Mouse (Mus musculus) hindbrain, embryonic 13.5 days (tissue): ENCODE results near the gene Sox5. TPM values are rescaled to one million over a fixed set of nuclear protein-coding genes. Genes with fewer than 3 reads are reported as not detected.

Experiments
- ATAC-seq: fragments of 200-750 bp; cut with Nextera tagmentation; 2 replicates; pipeline ENCODE4 v1.8.0; 2017; ENCODE audit warnings: moderate TSS enrichment; ENCODE audit not compliant: low FRiP score
- H3K27ac ChIP-seq: fragments of 300-500 bp; sonication (generic); 2 replicates; pipeline ENCODE4 v1.5.1; 2015; ENCODE audit warnings: inconsistent platforms, mild to moderate bottlenecking, moderate library complexity
- H3K27me3 ChIP-seq: fragments of 300-500 bp; sonication (generic); 2 replicates; pipeline ENCODE4 v1.6.1; 2015; ENCODE audit warnings: mild to moderate bottlenecking, inconsistent platforms
- H3K36me3 ChIP-seq: fragments of 300-500 bp; sonication (generic); 2 replicates; pipeline ENCODE4 v1.6.1; 2015; ENCODE audit warnings: mild to moderate bottlenecking, inconsistent platforms
- H3K4me1 ChIP-seq: fragments of 300-500 bp; sonication (generic); replicated peaks from 2 replicates; pipeline ENCODE4 v1.6.1; 2015; ENCODE audit warnings: inconsistent platforms
- H3K4me2 ChIP-seq: fragments of 300-500 bp; sonication (generic); 2 replicates; pipeline ENCODE4 v1.6.1; 2015; ENCODE audit warnings: inconsistent platforms, mild to moderate bottlenecking, moderate library complexity
- H3K4me3 ChIP-seq: fragments of 300-500 bp; sonication (generic); 2 replicates; pipeline ENCODE4 v1.5.1; 2015; ENCODE audit warnings: mild to moderate bottlenecking, inconsistent platforms
- H3K9ac ChIP-seq: fragments of 300-500 bp; sonication (generic); 2 replicates; pipeline ENCODE4 v1.6.1; 2015; ENCODE audit warnings: mild to moderate bottlenecking, inconsistent platforms
- H3K9me3 ChIP-seq: fragments of 300-500 bp; sonication (generic); 2 replicates; pipeline ENCODE4 v1.6.1; 2016; ENCODE audit warnings: inconsistent platforms
- WGBS: fragments of 180-500 bp; shearing (Covaris S2); methylation state at CpG from one replicate; pipeline ENCODE4 v1.1.7; 2015; 5-methylcytosine and 5-hydroxymethylcytosine counted together
- polyA plus RNA-seq: library from polyadenylated mRNA; unstranded; fragments of >200 nt; fragmentation: Nextera tagmentation; extraction: Ambion mirVana; gene quantifications from 2 replicates; pipeline ENCODE4 v1.2.1, GENCODE M21; 2015

The Sox5 gene
- polyA plus RNA-seq, 1 experiment from 2014 or later: 27.7 TPM

- no peak overlapping the region for H3K4me3 ChIP-seq
- H3K27ac ChIP-seq: no peak overlapping the region
- H3K9me3 ChIP-seq: no peaks in the 10 kb centered on the region
- peaks cover 12% of the 10 kb centered on the region for H3K4me1 ChIP-seq
- no peak overlapping the region for H3K4me2 ChIP-seq
- H3K36me3 ChIP-seq: no peaks in the 10 kb centered on the region
- no peak overlapping the region for H3K9ac ChIP-seq
- H3K27me3 ChIP-seq: no peaks in the 10 kb centered on the region
- no peak for ATAC-seq
- WGBS: 78% methylated on average over 12 of the region's 12 CpGs
Measured at GRCm38 (mm10) chr6:144105645-144106044, 676.1 kb downstream of the Sox5 start.

- Histone ChIP-seq H3K4me1 (peaks cover 12% of the 10 kb centered on the region), H3K4me2 (no peak overlapping the region), H3K36me3 (no peaks in the 10 kb centered on the region), H3K27me3 (no peaks in the 10 kb centered on the region), H3K27ac (no peak overlapping the region), H3K9ac (no peak overlapping the region), H3K4me3 (no peak overlapping the region), H3K9me3 (no peaks in the 10 kb centered on the region)
- 94% methylated on average over 6 of the region's 6 CpGs for WGBS
- ATAC-seq: no peak
Measured at GRCm38 (mm10) chr6:144103612-144104011, 678.2 kb downstream of the Sox5 start.

- peaks cover 3% of the 10 kb centered on the region; the same call in 1 of the 2 replicates for H3K4me1 ChIP-seq
- no peak overlapping the region for H3K4me3 ChIP-seq
- H3K27me3 ChIP-seq: no peaks in the 10 kb centered on the region
- H3K27ac ChIP-seq: no peak overlapping the region
- H3K9me3 ChIP-seq: no peaks in the 10 kb centered on the region
- no peak overlapping the region for H3K4me2 ChIP-seq
- no peaks in the 10 kb centered on the region for H3K36me3 ChIP-seq
- ATAC-seq: no peak
- H3K9ac ChIP-seq: no peak overlapping the region
- WGBS: 85% methylated on average over 1 of the region's 1 CpGs
Measured at GRCm38 (mm10) chr6:144100852-144101251, 680.9 kb downstream of the Sox5 start.

GRCm38 (mm10) chr6:144098119-144098518, 683.7 kb downstream of the Sox5 start:
- no peaks in the 10 kb centered on the region for H3K27me3 ChIP-seq

GRCm38 (mm10) chr6:144088256-144088655, 693.5 kb downstream of the Sox5 start:
- WGBS: 79% methylated on average over 3 of the region's 3 CpGs
- H3K9me3 ChIP-seq: no peaks in the 10 kb centered on the region

More at GRCm38 (mm10) chr6:144098119-144098518, 683.7 kb downstream of the Sox5 start:
- peaks cover 11% of the 10 kb centered on the region for H3K4me1 ChIP-seq
- no peak for ATAC-seq
- H3K9me3 ChIP-seq: no peaks in the 10 kb centered on the region
- no peak overlapping the region for H3K27ac ChIP-seq
- no peak overlapping the region for H3K4me3 ChIP-seq
- no peak overlapping the region for H3K4me2 ChIP-seq
- H3K36me3 ChIP-seq: no peaks in the 10 kb centered on the region
- no peak overlapping the region for H3K9ac ChIP-seq
- WGBS: 52% methylated on average over 9 of the region's 9 CpGs

GRCm38 (mm10) chr6:144086096-144086810, 695.5 kb downstream of the Sox5 start:
- no peak overlapping the region for H3K9ac ChIP-seq
- H3K27ac ChIP-seq: no peak overlapping the region
- no peaks in the 10 kb centered on the region for H3K36me3 ChIP-seq
- H3K9me3 ChIP-seq: no peaks in the 10 kb centered on the region
- no peaks in the 10 kb centered on the region for H3K4me1 ChIP-seq
- no peaks in the 10 kb centered on the region for H3K27me3 ChIP-seq
- H3K4me2 ChIP-seq: no peak overlapping the region
- no peak for ATAC-seq
- H3K4me3 ChIP-seq: no peak overlapping the region
- WGBS: 85% methylated on average over 1 of the region's 1 CpGs

More at GRCm38 (mm10) chr6:144088256-144088655, 693.5 kb downstream of the Sox5 start:
- Histone ChIP-seq H3K4me3 (no peak overlapping the region), H3K9ac (no peak overlapping the region), H3K4me1 (no peaks in the 10 kb centered on the region), H3K36me3 (no peaks in the 10 kb centered on the region), H3K27me3 (no peaks in the 10 kb centered on the region), H3K27ac (no peak overlapping the region), H3K4me2 (no peak overlapping the region)
- ATAC-seq: no peak

- Histone ChIP-seq H3K4me2 (no peak overlapping the region), H3K27me3 (no peaks in the 10 kb centered on the region), H3K4me1 (no peaks in the 10 kb centered on the region), H3K36me3 (no peaks in the 10 kb centered on the region), H3K9me3 (no peaks in the 10 kb centered on the region), H3K27ac (no peak overlapping the region), H3K4me3 (no peak overlapping the region), H3K9ac (no peak overlapping the region)
- WGBS: 81% methylated on average over 9 of the region's 9 CpGs
- ATAC-seq: no peak
Measured at GRCm38 (mm10) chr6:144082297-144082696, 699.5 kb downstream of the Sox5 start.

GRCm38 (mm10) chr6:144077826-144078225, 704.0 kb downstream of the Sox5 start:
- 97% methylated on average over 7 of the region's 7 CpGs for WGBS
- H3K4me2 ChIP-seq: no peak overlapping the region
- H3K9ac ChIP-seq: no peak overlapping the region
- no peaks in the 10 kb centered on the region for H3K36me3 ChIP-seq
- H3K27me3 ChIP-seq: no peaks in the 10 kb centered on the region
- H3K4me1 ChIP-seq: no peaks in the 10 kb centered on the region
- H3K27ac ChIP-seq: no peak overlapping the region
- ATAC-seq: no peak
- H3K9me3 ChIP-seq: no peaks in the 10 kb centered on the region
- H3K4me3 ChIP-seq: no peak overlapping the region

- Histone ChIP-seq H3K4me1 (no peaks in the 10 kb centered on the region), H3K36me3 (no peaks in the 10 kb centered on the region), H3K27ac (no peak overlapping the region), H3K4me3 (no peak overlapping the region), H3K4me2 (no peak overlapping the region), H3K9me3 (no peaks in the 10 kb centered on the region), H3K27me3 (no peaks in the 10 kb centered on the region), H3K9ac (no peak overlapping the region)
- ATAC-seq: no peak
- WGBS: 95% methylated on average over 4 of the region's 4 CpGs
Measured at GRCm38 (mm10) chr6:144076376-144076775, 705.4 kb downstream of the Sox5 start.

- Histone ChIP-seq H3K36me3 (no peaks in the 10 kb centered on the region), H3K9ac (no peak overlapping the region), H3K4me2 (no peak overlapping the region), H3K27ac (no peak overlapping the region), H3K4me3 (no peak overlapping the region), H3K9me3 (no peaks in the 10 kb centered on the region), H3K27me3 (no peaks in the 10 kb centered on the region), H3K4me1 (no peaks in the 10 kb centered on the region)
- no peak for ATAC-seq
- 93% methylated on average over 12 of the region's 12 CpGs for WGBS
Measured at GRCm38 (mm10) chr6:144075327-144075941, 706.3 kb downstream of the Sox5 start.

GRCm38 (mm10) chr6:144074826-144075225, 707.0 kb downstream of the Sox5 start:
- no peak overlapping the region for H3K4me2 ChIP-seq
- no peaks in the 10 kb centered on the region for H3K4me1 ChIP-seq
- no peaks in the 10 kb centered on the region for H3K9me3 ChIP-seq
- ATAC-seq: no peak
- no peak overlapping the region for H3K4me3 ChIP-seq
- no peaks in the 10 kb centered on the region for H3K36me3 ChIP-seq
- 59% methylated on average over 9 of the region's 9 CpGs for WGBS
- no peak overlapping the region for H3K9ac ChIP-seq
- H3K27ac ChIP-seq: no peak overlapping the region
- H3K27me3 ChIP-seq: no peaks in the 10 kb centered on the region

GRCm38 (mm10) chr6:144070461-144070860, 711.3 kb downstream of the Sox5 start:
- 0 out of 2 replicates have a peak, but pooled peaks cover 4% of the 10 kb centered on the region for H3K4me1 ChIP-seq
- H3K36me3 ChIP-seq: no peaks in the 10 kb centered on the region
- ATAC-seq: no peak
- no peak overlapping the region for H3K4me3 ChIP-seq
- H3K9ac ChIP-seq: no peak overlapping the region
- H3K4me2 ChIP-seq: no peak overlapping the region
- H3K9me3 ChIP-seq: no peaks in the 10 kb centered on the region
- H3K27ac ChIP-seq: no peak overlapping the region
- 93% methylated on average over 5 of the region's 5 CpGs for WGBS
- no peaks in the 10 kb centered on the region for H3K27me3 ChIP-seq

- Histone ChIP-seq H3K27ac (no peak overlapping the region), H3K9ac (no peak overlapping the region), H3K4me1 (0 out of 2 replicates have a peak, but pooled peaks cover 4% of the 10 kb centered on the region), H3K9me3 (no peaks in the 10 kb centered on the region), H3K36me3 (no peaks in the 10 kb centered on the region), H3K27me3 (no peaks in the 10 kb centered on the region), H3K4me3 (no peak overlapping the region), H3K4me2 (no peak overlapping the region)
- whole genome bisulfite sequencing: 87% methylated on average over 7 of the region's 7 CpGs
- ATAC-seq: no peak
Measured at GRCm38 (mm10) chr6:144067491-144067890, 714.3 kb downstream of the Sox5 start.
